Mouse (Mus musculus) liver, adult 2 months (tissue): Measurements from ENCODE around the gene Tlk1.

Source experiments
- CTCF ChIP-seq: fragments of 200-500 bp; IDR thresholded peaks from 2 replicates; pipeline ENCODE4 v1.5.1; 2011; ENCODE audit warnings: low read depth, low read length, control low read depth
- POLR2A ChIP-seq: fragments of 200-500 bp; IDR thresholded peaks from 2 replicates; pipeline ENCODE4 v1.6.1; 2011; ENCODE audit warnings: low read length, control low read depth; ENCODE audit not compliant: insufficient read depth; ENCODE audit errors: extremely low read depth

GRCm38 (mm10) chr2:70829946-70830610 is 4.5 kb upstream of the Tlk1 start:
- TF ChIP-seq CTCF, result no peak
- no peak for TF ChIP-seq POLR2A
